Mouse (Mus musculus): Measurements from ENCODE around the gene Nuak2. TPM values are rescaled to one million over a fixed set of nuclear protein-coding genes. Genes with fewer than 3 reads are reported as not detected.

Nuak2 gene
- polyA plus RNA-seq, 1 experiment from 2014 or later, result 8.4 TPM

GRCm38 (mm10) chr1:132316625-132316994 lies 684 bp downstream of the Nuak2 start:
- H3K27ac ChIP-seq (ENCODE audit: low read depth, low read length), result no peak overlapping the region
- peak overlapping the region; percentile 67 for H3K4me3 ChIP-seq (ENCODE audit: low read depth, low read length)
- peaks cover 32% of the 10 kb centered on the region; the same call in 1 of the 2 replicates for H3K4me1 ChIP-seq (ENCODE audit: control insufficient read depth, insufficient read depth, low read length)
- H3K27me3 ChIP-seq (ENCODE audit: control insufficient read depth, insufficient read depth, low read length), result no peaks in the 10 kb centered on the region
- H3K36me3 ChIP-seq (ENCODE audit: control insufficient read depth, insufficient read depth, low read length), result no peaks in the 10 kb centered on the region
- no peak for ATAC-seq (ENCODE audit: low read depth)
- H3K9me3 ChIP-seq (ENCODE audit: control insufficient read depth, low read length), result no peaks in the 10 kb centered on the region
- peak overlapping the region; percentile 90 for H3K4me2 ChIP-seq (ENCODE audit: low read depth, low read length)
- 16% methylated on average over 7 of the region's 7 CpGs for WGBS
- peak overlapping the region; percentile 62 for H3K9ac ChIP-seq (replicated peaks; ENCODE audit: low read depth, low read length)

GRCm38 (mm10) chr1:132317413-132317812 lies 1.5 kb downstream of the Nuak2 start:
- H3K36me3 ChIP-seq (ENCODE audit: control insufficient read depth, insufficient read depth, low read length), result no peaks in the 10 kb centered on the region
- no peak overlapping the region; the same call in 1 of the 2 replicates for H3K9ac ChIP-seq (replicated peaks; ENCODE audit: low read depth, low read length)
- peak overlapping the region; percentile 1; the same call in 1 of the 2 replicates for H3K4me3 ChIP-seq (ENCODE audit: low read depth, low read length)
- H3K9me3 ChIP-seq (ENCODE audit: control insufficient read depth, low read length), result no peaks in the 10 kb centered on the region
- peak overlapping the region; percentile 90 for H3K4me2 ChIP-seq (ENCODE audit: low read depth, low read length)
- H3K27me3 ChIP-seq (ENCODE audit: control insufficient read depth, insufficient read depth, low read length), result no peaks in the 10 kb centered on the region
- H3K4me1 ChIP-seq (ENCODE audit: control insufficient read depth, insufficient read depth, low read length), result peaks cover 36% of the 10 kb centered on the region; the same call in 1 of the 2 replicates
- WGBS, result 30% methylated on average over 4 of the region's 4 CpGs
- no peak for ATAC-seq (ENCODE audit: low read depth)
- peak overlapping the region; percentile 44 for H3K27ac ChIP-seq (ENCODE audit: low read depth, low read length)

GRCm38 (mm10) chr1:132317894-132318863 lies 2.3 kb downstream of the Nuak2 start:
- Histone ChIP-seq H3K4me3 (ENCODE audit: low read depth, low read length) (peak overlapping the region; percentile 1; the same call in 1 of the 2 replicates), H3K9me3 (ENCODE audit: control insufficient read depth, low read length) (no peaks in the 10 kb centered on the region), H3K27me3 (ENCODE audit: control insufficient read depth, insufficient read depth, low read length) (no peaks in the 10 kb centered on the region), H3K27ac (ENCODE audit: low read depth, low read length) (peak overlapping the region; percentile 52), H3K9ac (replicated peaks; ENCODE audit: low read depth, low read length) (no peak overlapping the region; the same call in 1 of the 2 replicates), H3K4me2 (ENCODE audit: low read depth, low read length) (peak overlapping the region; percentile 90), H3K4me1 (ENCODE audit: control insufficient read depth, insufficient read depth, low read length) (peaks cover 42% of the 10 kb centered on the region; the same call in 1 of the 2 replicates), H3K36me3 (ENCODE audit: control insufficient read depth, insufficient read depth, low read length) (no peaks in the 10 kb centered on the region)
- 31% methylated on average over 8 of the region's 8 CpGs for WGBS
- no peak for ATAC-seq (ENCODE audit: low read depth)

GRCm38 (mm10) chr1:132319242-132319641 lies 3.3 kb downstream of the Nuak2 start:
- H3K27ac ChIP-seq (ENCODE audit: low read depth, low read length), result peak overlapping the region; percentile 52
- no peaks in the 10 kb centered on the region for H3K27me3 ChIP-seq (ENCODE audit: control insufficient read depth, insufficient read depth, low read length)
- ATAC-seq (ENCODE audit: low read depth), result no peak
- H3K9ac ChIP-seq (replicated peaks; ENCODE audit: low read depth, low read length), result no peak overlapping the region
- WGBS, result 32% methylated on average over 5 of the region's 5 CpGs
- H3K36me3 ChIP-seq (ENCODE audit: control insufficient read depth, insufficient read depth, low read length), result no peaks in the 10 kb centered on the region
- no peak overlapping the region for H3K4me3 ChIP-seq (ENCODE audit: low read depth, low read length)
- H3K4me1 ChIP-seq (ENCODE audit: control insufficient read depth, insufficient read depth, low read length), result peaks cover 42% of the 10 kb centered on the region; the same call in 1 of the 2 replicates
- no peaks in the 10 kb centered on the region for H3K9me3 ChIP-seq (ENCODE audit: control insufficient read depth, low read length)
- peak overlapping the region; percentile 6; the same call in 1 of the 2 replicates for H3K4me2 ChIP-seq (ENCODE audit: low read depth, low read length)

- no peak for ATAC-seq (ENCODE audit: low read depth)
- Histone ChIP-seq H3K27me3 (ENCODE audit: control insufficient read depth, insufficient read depth, low read length) (no peaks in the 10 kb centered on the region), H3K4me3 (ENCODE audit: low read depth, low read length) (no peak overlapping the region), H3K9ac (replicated peaks; ENCODE audit: low read depth, low read length) (no peak overlapping the region), H3K27ac (ENCODE audit: low read depth, low read length) (peak overlapping the region; percentile 80), H3K4me1 (ENCODE audit: control insufficient read depth, insufficient read depth, low read length) (peaks cover 44% of the 10 kb centered on the region; the same call in 1 of the 2 replicates), H3K36me3 (ENCODE audit: control insufficient read depth, insufficient read depth, low read length) (no peaks in the 10 kb centered on the region), H3K4me2 (ENCODE audit: low read depth, low read length) (no peak overlapping the region), H3K9me3 (ENCODE audit: control insufficient read depth, low read length) (no peaks in the 10 kb centered on the region)
- 31% methylated on average over 7 of the region's 7 CpGs for WGBS
Observed at GRCm38 (mm10) chr1:132321821-132322580, 6.1 kb downstream of the Nuak2 start.

GRCm38 (mm10) chr1:132322711-132323542 lies 7.0 kb downstream of the Nuak2 start:
- Histone ChIP-seq H3K9me3 (ENCODE audit: control insufficient read depth, low read length) (no peaks in the 10 kb centered on the region), H3K27me3 (ENCODE audit: control insufficient read depth, insufficient read depth, low read length) (no peaks in the 10 kb centered on the region), H3K4me3 (ENCODE audit: low read depth, low read length) (no peak overlapping the region), H3K4me2 (ENCODE audit: low read depth, low read length) (no peak overlapping the region), H3K4me1 (ENCODE audit: control insufficient read depth, insufficient read depth, low read length) (peaks cover 40% of the 10 kb centered on the region; the same call in 1 of the 2 replicates), H3K36me3 (ENCODE audit: control insufficient read depth, insufficient read depth, low read length) (no peaks in the 10 kb centered on the region), H3K9ac (replicated peaks; ENCODE audit: low read depth, low read length) (0 out of 2 replicates have a peak overlapping the region, but pooled peaks have one; percentile 9), H3K27ac (ENCODE audit: low read depth, low read length) (peak overlapping the region; percentile 80)
- WGBS, result 13% methylated on average over 13 of the region's 13 CpGs
- peak; percentile 80 for ATAC-seq (ENCODE audit: low read depth)

- Histone ChIP-seq H3K9ac (replicated peaks; ENCODE audit: low read depth, low read length) (no peak overlapping the region), H3K9me3 (ENCODE audit: control insufficient read depth, low read length) (no peaks in the 10 kb centered on the region), H3K4me3 (ENCODE audit: low read depth, low read length) (no peak overlapping the region), H3K27me3 (ENCODE audit: control insufficient read depth, insufficient read depth, low read length) (no peaks in the 10 kb centered on the region), H3K4me1 (ENCODE audit: control insufficient read depth, insufficient read depth, low read length) (peaks cover 26% of the 10 kb centered on the region; the same call in 1 of the 2 replicates), H3K4me2 (ENCODE audit: low read depth, low read length) (no peak overlapping the region), H3K36me3 (ENCODE audit: control insufficient read depth, insufficient read depth, low read length) (no peaks in the 10 kb centered on the region), H3K27ac (ENCODE audit: low read depth, low read length) (peak overlapping the region; percentile 56)
- WGBS, result 36% methylated on average over 9 of the region's 9 CpGs
- ATAC-seq (ENCODE audit: low read depth), result peak; percentile 62; the same call in 1 of the 2 replicates
Observed at GRCm38 (mm10) chr1:132326777-132327176, 10.9 kb downstream of the Nuak2 start.

- Histone ChIP-seq H3K4me2 (ENCODE audit: low read depth, low read length) (no peak overlapping the region), H3K36me3 (ENCODE audit: control insufficient read depth, insufficient read depth, low read length) (no peaks in the 10 kb centered on the region), H3K4me1 (ENCODE audit: control insufficient read depth, insufficient read depth, low read length) (peaks cover 22% of the 10 kb centered on the region; the same call in 1 of the 2 replicates), H3K27me3 (ENCODE audit: control insufficient read depth, insufficient read depth, low read length) (no peaks in the 10 kb centered on the region), H3K27ac (ENCODE audit: low read depth, low read length) (peak overlapping the region; percentile 34), H3K4me3 (ENCODE audit: low read depth, low read length) (no peak overlapping the region), H3K9ac (replicated peaks; ENCODE audit: low read depth, low read length) (no peak overlapping the region), H3K9me3 (ENCODE audit: control insufficient read depth, low read length) (no peaks in the 10 kb centered on the region)
- WGBS, result 79% methylated on average over 17 of the region's 17 CpGs
- ATAC-seq (ENCODE audit: low read depth), result no peak
Observed at GRCm38 (mm10) chr1:132327477-132327876, 11.6 kb downstream of the Nuak2 start.
